Mouse (Mus musculus) limb, embryonic 11.5 days (tissue): ENCODE measurements around the gene Mgat1. TPM values are rescaled to one million over a fixed set of nuclear protein-coding genes. Genes with fewer than 3 reads are reported as not detected.
"Not testable (repeated sequence)": the region's sequence is repeated elsewhere in the genome, so short reads cannot be mapped to it uniquely, and the experiment has no call there.

Experiments
- ATAC-seq: fragments of 200-750 bp; cut with Nextera tagmentation; 2 replicates; pipeline ENCODE4 v1.8.0; 2017; ENCODE audit warnings: low read depth; ENCODE audit not compliant: insufficient number of reproducible peaks, low FRiP score, low TSS enrichment
- DNase-seq: peaks from one replicate; pipeline ENCODE4 v3.0.0-alpha.2; 2015; ENCODE audit warnings: low spot score
- H3K27ac ChIP-seq: fragments of 300-500 bp; sonication (generic); replicated peaks from 2 replicates; pipeline ENCODE4 v1.5.1; 2014; ENCODE audit warnings: low read depth, mild to moderate bottlenecking, low read length
- H3K27me3 ChIP-seq: fragments of 300-500 bp; sonication (generic); 2 replicates; pipeline ENCODE4 v1.6.1; 2014; ENCODE audit warnings: mild to moderate bottlenecking, low read length, mixed read lengths; ENCODE audit not compliant: control insufficient read depth, insufficient read depth
- H3K36me3 ChIP-seq: fragments of 300-500 bp; sonication (generic); 2 replicates; pipeline ENCODE4 v1.6.1; 2014; ENCODE audit warnings: mild to moderate bottlenecking, low read length, moderate library complexity, mixed read lengths; ENCODE audit not compliant: control insufficient read depth, insufficient read depth
- H3K4me1 ChIP-seq: fragments of 300-500 bp; sonication (generic); 2 replicates; pipeline ENCODE4 v1.6.1; 2014; ENCODE audit warnings: low read length, mixed read lengths; ENCODE audit not compliant: control insufficient read depth, insufficient read depth
- H3K4me2 ChIP-seq: fragments of 300-500 bp; sonication (generic); 2 replicates; pipeline ENCODE4 v1.6.1; 2014; ENCODE audit warnings: low read depth, mild to moderate bottlenecking, moderate library complexity; ENCODE audit not compliant: severe bottlenecking
- H3K4me3 ChIP-seq: fragments of 300-500 bp; sonication (generic); 2 replicates; pipeline ENCODE4 v1.5.1; 2014; ENCODE audit warnings: low read depth, low read length
- H3K9ac ChIP-seq: fragments of 300-500 bp; sonication (generic); 2 replicates; pipeline ENCODE4 v1.6.1; 2014; ENCODE audit warnings: mild to moderate bottlenecking, low read length
- H3K9me3 ChIP-seq: fragments of 300-500 bp; sonication (generic); 2 replicates; pipeline ENCODE4 v1.6.1; 2016; ENCODE audit warnings: low read length; ENCODE audit not compliant: control insufficient read depth
- WGBS: fragments of 180-500 bp; shearing (Covaris S2); extraction: QIAGEN DNeasy Blood & Tissue Kit; methylation state at CpG from one replicate; pipeline ENCODE4 v1.1.7; 2014; 5-methylcytosine and 5-hydroxymethylcytosine counted together
- polyA plus RNA-seq: library from polyadenylated mRNA; unstranded; fragments of >200 nt; fragmentation: Nextera tagmentation; extraction: Ambion mirVana; gene quantifications from 2 replicates; pipeline ENCODE4 v1.2.1, GENCODE M21; 2014

Mgat1 gene
- polyA plus RNA-seq, 1 experiment from 2014 or later = 41.1 TPM

- Histone ChIP-seq H3K9me3 (no peaks in the 10 kb centered on the region), H3K36me3 (no peaks in the 10 kb centered on the region), H3K4me2 (no peak overlapping the region), H3K27me3 (no peaks in the 10 kb centered on the region), H3K4me3 (no peak overlapping the region), H3K4me1 (no peaks in the 10 kb centered on the region), H3K27ac (no peak overlapping the region), H3K9ac (no peak overlapping the region)
- DNase-seq = no peak
- ATAC-seq = no peak
- WGBS = 90% methylated on average over 4 of the region's 4 CpGs
These were observed 26.4 kb downstream of the Mgat1 start for GRCm38 (mm10) chr11:49270368-49270767.

- no peak; the same call in 1 of the 2 replicates for ATAC-seq
- Histone ChIP-seq H3K9ac (no peak overlapping the region), H3K4me1 (no peaks in the 10 kb centered on the region), H3K4me3 (no peak overlapping the region), H3K36me3 (no peaks in the 10 kb centered on the region), H3K9me3 (no peaks in the 10 kb centered on the region), H3K4me2 (no peak overlapping the region), H3K27me3 (no peaks in the 10 kb centered on the region), H3K27ac (no peak overlapping the region)
- peak; percentile 50 for DNase-seq
- 26% methylated on average over 7 of the region's 7 CpGs for WGBS
These were observed 27.3 kb downstream of the Mgat1 start for GRCm38 (mm10) chr11:49271334-49271733.

GRCm38 (mm10) chr11:49273834-49274519 lies 30.0 kb downstream of the Mgat1 start:
- 73% methylated on average over 11 of the region's 11 CpGs for WGBS
- no peak overlapping the region for H3K4me3 ChIP-seq
- no peaks in the 10 kb centered on the region for H3K4me1 ChIP-seq
- DNase-seq = no peak
- no peaks in the 10 kb centered on the region for H3K9me3 ChIP-seq
- H3K27me3 ChIP-seq = no peaks in the 10 kb centered on the region
- H3K27ac ChIP-seq = no peak overlapping the region
- no peak overlapping the region for H3K4me2 ChIP-seq
- no peaks in the 10 kb centered on the region for H3K36me3 ChIP-seq
- no peak for ATAC-seq
- no peak overlapping the region for H3K9ac ChIP-seq

- H3K4me3 ChIP-seq = no peak within 1 kb of the TSS
These were observed 34.2 kb downstream of the Mgat1 start, which contains the start of gene Olfr1393 for GRCm38 (mm10) chr11:49278222-49278621. TSS of gene Olfr1393 (plus strand) at chr11:49278304.

GRCm38 (mm10) chr11:49284982-49285381 lies 41.0 kb downstream of the Mgat1 start, which contains the start of gene Olfr1392:
TSS of gene Olfr1392 (plus strand) at chr11:49285282.
- not testable (repeated sequence) for H3K36me3 ChIP-seq, H3K4me1 ChIP-seq, H3K4me3 ChIP-seq, H3K9me3 ChIP-seq, ATAC-seq, DNase-seq, H3K27me3 ChIP-seq, H3K27ac ChIP-seq, H3K9ac ChIP-seq, H3K4me2 ChIP-seq
- 69% methylated on average over 1 of the region's 1 CpGs for WGBS

More at GRCm38 (mm10) chr11:49278222-49278621, 34.2 kb downstream of the Mgat1 start, which contains the start of gene Olfr1393:
- 79% methylated on average over 3 of the region's 3 CpGs for WGBS
- H3K36me3 ChIP-seq = no peaks in the 10 kb centered on the region
- DNase-seq (no peak), ATAC-seq (no peak)
- H3K4me2 ChIP-seq = no peak within 1 kb of the TSS
- H3K27me3 ChIP-seq = no peaks in the 10 kb centered on the region
- H3K27ac ChIP-seq = no peak within 1 kb of the TSS
- no peaks in the 10 kb centered on the region for H3K9me3 ChIP-seq
- H3K9ac ChIP-seq = no peak within 1 kb of the TSS
- no peaks in the 10 kb centered on the region for H3K4me1 ChIP-seq

- ATAC-seq (no peak), DNase-seq (no peak)
- Histone ChIP-seq H3K4me1 (no peaks in the 10 kb centered on the region), H3K9me3 (no peaks in the 10 kb centered on the region), H3K27ac (no peak overlapping the region), H3K27me3 (no peaks in the 10 kb centered on the region), H3K4me2 (no peak overlapping the region), H3K36me3 (no peaks in the 10 kb centered on the region), H3K9ac (no peak overlapping the region), H3K4me3 (no peak overlapping the region)
- 85% methylated on average over 2 of the region's 2 CpGs for WGBS
These were observed 43.3 kb downstream of the Mgat1 start for GRCm38 (mm10) chr11:49287251-49287650.

- Histone ChIP-seq H3K9ac (no peak overlapping the region), H3K27me3 (no peaks in the 10 kb centered on the region), H3K9me3 (no peaks in the 10 kb centered on the region), H3K27ac (no peak overlapping the region), H3K4me3 (no peak overlapping the region), H3K36me3 (no peaks in the 10 kb centered on the region), H3K4me1 (no peaks in the 10 kb centered on the region), H3K4me2 (no peak overlapping the region)
- 86% methylated on average over 3 of the region's 3 CpGs for WGBS
- no peak for DNase-seq
- ATAC-seq = no peak
These were observed 48.8 kb downstream of the Mgat1 start for GRCm38 (mm10) chr11:49292777-49293176.

GRCm38 (mm10) chr11:49304441-49304840 lies 60.5 kb downstream of the Mgat1 start, which contains the start of gene Olfr10:
TSS of gene Olfr10 (plus strand) at chr11:49304741.
- Histone ChIP-seq H3K4me3 (no peak within 1 kb of the TSS), H3K27ac (no peak within 1 kb of the TSS), H3K4me2 (no peak within 1 kb of the TSS), H3K36me3 (no peaks in the 10 kb centered on the region), H3K9ac (no peak within 1 kb of the TSS), H3K27me3 (no peaks in the 10 kb centered on the region), H3K9me3 (no peaks in the 10 kb centered on the region), H3K4me1 (no peaks in the 10 kb centered on the region)
- ATAC-seq (no peak), DNase-seq (no peak)

GRCm38 (mm10) chr11:49308547-49308946 lies 64.6 kb downstream of the Mgat1 start:
- not testable (repeated sequence) for H3K4me2 ChIP-seq, H3K4me3 ChIP-seq, DNase-seq, H3K4me1 ChIP-seq, H3K27me3 ChIP-seq, H3K9ac ChIP-seq, H3K9me3 ChIP-seq, ATAC-seq, H3K27ac ChIP-seq, H3K36me3 ChIP-seq
- WGBS = 89% methylated on average over 5 of the region's 5 CpGs
